Mouse (Mus musculus) kidney, postnatal 0 days (tissue): ENCODE measurements around the gene Sorcs3. TPM values are rescaled to one million over a fixed set of nuclear protein-coding genes. Genes with fewer than 3 reads are reported as not detected.
A peak's percentile ranks its signal among the peaks of the same experiment; 100 is the strongest.

Source experiments
- ATAC-seq: fragments of 200-750 bp; cut with Nextera tagmentation; replicated peaks from 2 replicates; pipeline ENCODE4 v1.8.0; 2017; ENCODE audit warnings: low read depth, moderate number of reproducible peaks, moderate TSS enrichment, moderate library complexity; ENCODE audit not compliant: low FRiP score
- DNase-seq: peaks from one replicate; pipeline ENCODE4 v3.0.0-alpha.2; 2016; ENCODE audit warnings: low spot score
- H3K27ac ChIP-seq: fragments of 300-500 bp; sonication (generic); 2 replicates; pipeline ENCODE4 v1.5.1; 2014; ENCODE audit warnings: mild to moderate bottlenecking
- H3K27me3 ChIP-seq: fragments of 300-500 bp; sonication (generic); 2 replicates; pipeline ENCODE4 v1.6.1; 2014; ENCODE audit warnings: low read length, mixed read lengths; ENCODE audit not compliant: insufficient read depth
- H3K36me3 ChIP-seq: fragments of 300-500 bp; sonication (generic); 2 replicates; pipeline ENCODE4 v1.6.1; 2014; ENCODE audit warnings: low read length, mixed read lengths; ENCODE audit not compliant: insufficient read depth
- H3K4me1 ChIP-seq: fragments of 300-500 bp; sonication (generic); replicated peaks from 2 replicates; pipeline ENCODE4 v1.6.1; 2014; ENCODE audit warnings: antibody characterized with exemption, low read length, mixed read lengths; ENCODE audit not compliant: insufficient read depth
- H3K4me2 ChIP-seq: fragments of 300-500 bp; sonication (generic); 2 replicates; pipeline ENCODE4 v1.6.1; 2014; ENCODE audit warnings: mild to moderate bottlenecking, low read length, moderate library complexity, mixed read lengths
- H3K4me3 ChIP-seq: fragments of 300-500 bp; sonication (generic); replicated peaks from 2 replicates; pipeline ENCODE4 v1.5.1; 2014; ENCODE audit warnings: low read depth, low read length
- H3K9ac ChIP-seq: fragments of 300-500 bp; sonication (generic); 2 replicates; pipeline ENCODE4 v1.6.1; 2014; ENCODE audit warnings: low read depth, low read length
- H3K9me3 ChIP-seq: fragments of 300-500 bp; sonication (generic); replicated peaks from 2 replicates; pipeline ENCODE4 v1.6.1; 2016; ENCODE audit warnings: low read length, inconsistent platforms, mixed read lengths
- CTCF ChIP-seq: IDR thresholded peaks from 2 replicates; pipeline ENCODE4 v1.5.1; 2016; ENCODE audit warnings: antibody characterized with exemption, low read depth, mild to moderate bottlenecking, moderate library complexity
- WGBS: fragments of 180-500 bp; shearing (Covaris S2); extraction: QIAGEN DNeasy Blood & Tissue Kit; methylation state at CpG from one replicate; pipeline ENCODE4 v1.1.7; 2014; 5-methylcytosine and 5-hydroxymethylcytosine counted together
- polyA plus RNA-seq: library from polyadenylated mRNA; unstranded; fragments of >200 nt; fragmentation: Nextera tagmentation; extraction: Ambion mirVana; gene quantifications from 2 replicates; pipeline ENCODE4 v1.2.1, GENCODE M21; 2015

Gene Sorcs3
- polyA plus RNA-seq, 1 experiment from 2014 or later, result 0.93 TPM

DNA sequence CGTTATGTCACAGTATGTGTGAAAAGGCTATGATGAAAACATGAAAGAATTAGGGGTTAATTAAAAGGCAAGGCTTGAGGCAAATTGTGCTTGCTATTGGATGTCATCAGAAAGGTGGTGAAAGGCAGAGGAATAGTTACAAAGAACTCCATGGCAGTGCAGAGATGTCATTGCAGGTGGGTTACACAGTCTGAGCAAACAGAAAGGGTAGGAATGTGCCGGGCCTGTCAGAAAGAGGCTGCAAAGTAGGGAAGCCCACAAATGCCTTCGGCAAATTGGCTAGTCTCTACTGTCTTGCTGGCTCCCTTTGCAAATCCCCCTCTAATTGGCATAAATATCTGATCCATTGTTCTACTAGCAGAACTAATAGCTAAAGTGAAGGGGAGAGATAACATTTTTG lies 521.2 kb downstream of the Sorcs3 start:
- no peak for DNase-seq
- WGBS, result 79% methylated on average over 3 of the region's 3 CpGs

DNA sequence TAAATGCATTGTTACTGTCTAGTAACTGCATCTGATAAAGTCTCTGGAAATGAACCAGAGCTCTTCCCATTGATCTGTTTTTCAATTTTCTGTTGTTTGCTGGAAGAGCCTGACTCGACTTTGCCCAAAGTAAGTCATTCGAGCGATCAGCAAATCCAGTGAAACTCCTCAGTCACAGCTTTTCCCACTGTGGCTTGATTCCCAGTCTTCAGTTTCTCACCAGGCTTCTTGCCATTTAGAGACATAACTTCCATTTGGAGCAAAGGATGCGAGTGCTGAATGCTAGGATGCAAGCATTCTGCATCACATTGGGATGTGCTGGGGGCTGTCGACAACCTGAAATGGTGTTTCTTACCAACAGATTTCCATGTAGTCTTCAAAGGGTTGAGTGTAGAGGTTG lies 521.8 kb downstream of the Sorcs3 start:
- no peak for ATAC-seq
- no peaks in the 10 kb centered on the region for H3K4me1 ChIP-seq
- WGBS, result 91% methylated on average over 5 of the region's 5 CpGs

More for the DNA sequence above, 521.2 kb downstream of the Sorcs3 start:
- Histone ChIP-seq H3K27me3 (no peaks in the 10 kb centered on the region), H3K9ac (no peak overlapping the region), H3K36me3 (no peaks in the 10 kb centered on the region), H3K9me3 (no peaks in the 10 kb centered on the region), H3K4me2 (no peak overlapping the region), H3K4me1 (no peaks in the 10 kb centered on the region), H3K4me3 (no peak overlapping the region), H3K27ac (no peak overlapping the region)
- TF ChIP-seq CTCF, result no peak
- ATAC-seq, result no peak

DNA sequence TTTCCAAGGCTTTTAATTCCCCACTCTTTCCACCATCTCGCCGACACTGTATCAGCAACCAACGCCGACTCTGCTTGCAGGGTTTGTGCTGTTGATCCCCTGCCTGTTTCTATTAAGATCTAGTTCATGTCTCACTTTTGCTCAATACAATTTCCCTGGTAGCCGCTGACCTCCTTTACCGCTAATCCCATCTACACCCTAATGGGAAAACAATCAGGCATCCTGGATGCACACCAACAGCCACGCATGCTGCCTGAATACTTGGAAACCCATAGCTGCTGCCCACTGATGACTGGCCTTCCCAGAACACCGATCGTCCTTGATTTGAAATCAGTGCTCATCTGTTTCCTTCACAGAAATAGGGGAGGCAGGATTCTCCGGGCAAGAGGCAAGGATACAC lies 525.9 kb downstream of the Sorcs3 start:
- DNase-seq (no peak), ATAC-seq (no peak)
- TF ChIP-seq CTCF, result no peak
- Histone ChIP-seq H3K4me2 (no peak overlapping the region), H3K9ac (no peak overlapping the region), H3K4me3 (no peak overlapping the region), H3K36me3 (no peaks in the 10 kb centered on the region), H3K4me1 (no peaks in the 10 kb centered on the region), H3K9me3 (no peaks in the 10 kb centered on the region), H3K27ac (no peak overlapping the region), H3K27me3 (no peaks in the 10 kb centered on the region)
- 87% methylated on average over 10 of the region's 10 CpGs for WGBS

More for the DNA sequence above, 521.8 kb downstream of the Sorcs3 start:
- no peak for DNase-seq
- H3K4me3 ChIP-seq, result no peak overlapping the region
- H3K27ac ChIP-seq, result no peak overlapping the region
- H3K4me2 ChIP-seq, result no peak overlapping the region
- H3K27me3 ChIP-seq, result no peaks in the 10 kb centered on the region
- no peak overlapping the region for H3K9ac ChIP-seq
- TF ChIP-seq CTCF, result no peak
- H3K9me3 ChIP-seq, result no peaks in the 10 kb centered on the region
- no peaks in the 10 kb centered on the region for H3K36me3 ChIP-seq

DNA sequence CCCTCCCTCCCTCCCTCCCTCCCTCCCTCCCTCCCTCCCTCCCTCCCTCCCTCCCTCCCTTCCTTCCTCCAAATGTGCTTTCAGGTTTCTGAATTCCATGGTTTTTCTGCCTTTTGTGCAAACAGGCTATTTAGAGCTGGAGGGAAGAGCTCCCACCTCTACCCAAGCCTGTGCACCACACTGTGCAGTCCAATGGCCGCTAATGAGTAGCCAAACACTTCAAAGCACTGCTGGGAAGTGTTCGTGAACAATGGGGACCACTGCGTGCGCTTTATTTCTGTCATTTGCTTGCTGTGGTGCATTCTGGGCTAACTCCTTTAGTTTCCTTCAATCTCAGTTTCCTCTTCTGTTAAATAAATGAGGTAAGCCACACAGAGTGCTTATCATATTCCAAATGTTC lies 528.5 kb downstream of the Sorcs3 start:
- no peaks in the 10 kb centered on the region for H3K4me1 ChIP-seq
- ATAC-seq (no peak), DNase-seq (no peak)
- no peak overlapping the region for H3K27ac ChIP-seq
- 75% methylated on average over 4 of the region's 4 CpGs for WGBS
- no peak for TF ChIP-seq CTCF
- H3K4me3 ChIP-seq, result no peak overlapping the region
- no peaks in the 10 kb centered on the region for H3K36me3 ChIP-seq
- H3K4me2 ChIP-seq, result no peak overlapping the region
- H3K9ac ChIP-seq, result no peak overlapping the region
- no peaks in the 10 kb centered on the region for H3K9me3 ChIP-seq
- no peaks in the 10 kb centered on the region for H3K27me3 ChIP-seq

DNA sequence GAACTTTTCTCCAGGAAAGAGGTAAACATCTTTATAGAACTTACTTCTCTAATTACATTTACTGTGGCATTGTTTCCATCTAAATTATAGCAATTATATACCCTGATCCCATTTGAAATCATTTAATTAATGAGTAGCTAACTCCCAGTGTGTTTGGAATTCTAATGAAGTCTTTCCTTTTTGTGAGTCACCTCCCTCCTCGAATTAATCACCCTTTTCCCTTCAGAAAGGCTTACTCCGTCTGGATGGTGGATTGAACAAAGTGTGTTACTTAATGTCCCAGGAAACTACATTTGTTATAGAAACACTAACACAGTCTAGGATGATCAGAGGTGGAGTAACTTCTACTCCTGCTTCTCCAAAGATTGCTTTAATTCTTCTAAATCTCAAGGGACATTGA lies 531.7 kb downstream of the Sorcs3 start:
- Histone ChIP-seq H3K9ac (no peak overlapping the region), H3K4me2 (no peak overlapping the region), H3K27me3 (no peaks in the 10 kb centered on the region), H3K9me3 (no peaks in the 10 kb centered on the region), H3K27ac (no peak overlapping the region), H3K4me1 (no peaks in the 10 kb centered on the region), H3K4me3 (no peak overlapping the region), H3K36me3 (no peaks in the 10 kb centered on the region)
- DNase-seq (peak; percentile 24), ATAC-seq (no peak)
- WGBS, result 33% methylated on average over 2 of the region's 2 CpGs
- TF ChIP-seq CTCF, result no peak

DNA sequence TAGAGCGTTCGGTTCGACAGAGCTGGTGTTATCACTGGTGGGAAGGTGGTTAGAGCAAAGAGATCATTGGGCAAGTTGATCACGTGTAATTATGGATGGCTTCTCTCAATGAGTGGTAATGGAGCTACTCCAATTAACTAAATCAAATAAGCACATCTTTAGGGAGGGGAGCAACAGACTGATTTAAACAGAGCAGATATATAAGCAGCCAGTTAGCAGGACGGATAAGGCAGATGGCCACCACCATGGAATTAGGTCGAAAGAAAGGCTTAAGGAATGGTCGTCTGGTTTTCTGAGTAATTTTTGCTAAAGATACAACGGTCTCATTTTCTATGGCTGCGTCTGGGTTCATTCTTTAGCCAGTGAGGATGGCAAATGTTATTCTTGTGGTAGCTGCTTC lies 549.3 kb downstream of the Sorcs3 start:
- Histone ChIP-seq H3K36me3 (no peaks in the 10 kb centered on the region), H3K4me2 (no peak overlapping the region), H3K9me3 (no peaks in the 10 kb centered on the region), H3K27me3 (no peaks in the 10 kb centered on the region), H3K4me1 (no peaks in the 10 kb centered on the region), H3K4me3 (no peak overlapping the region), H3K27ac (no peak overlapping the region), H3K9ac (no peak overlapping the region)
- DNase-seq (no peak), ATAC-seq (no peak)
- 91% methylated on average over 9 of the region's 9 CpGs for WGBS
- no peak for TF ChIP-seq CTCF

DNA sequence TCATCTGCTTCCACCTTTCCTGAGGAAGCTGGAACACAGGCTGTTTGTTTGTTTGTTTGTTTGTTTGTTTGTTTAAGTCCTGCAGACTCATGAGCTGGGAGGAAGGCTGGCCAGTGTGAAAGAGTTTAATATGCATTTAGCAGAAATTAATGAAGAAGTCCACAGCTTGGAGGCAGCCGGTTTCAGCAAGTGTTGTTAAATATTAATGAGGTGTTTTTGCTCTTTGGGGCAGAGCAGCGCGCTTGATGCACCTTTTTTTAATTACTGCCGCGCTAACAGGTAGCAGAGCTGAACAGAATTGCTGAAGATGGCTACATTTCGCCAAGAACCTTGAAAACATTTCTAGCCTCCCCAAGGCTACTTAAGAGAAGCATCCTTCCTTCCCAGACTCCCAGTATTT lies 551.0 kb downstream of the Sorcs3 start:
- WGBS, result 50% methylated on average over 6 of the region's 6 CpGs
- Histone ChIP-seq H3K27me3 (no peaks in the 10 kb centered on the region), H3K4me3 (no peak overlapping the region), H3K27ac (peak overlapping the region; percentile 31; the same call in 1 of the 2 replicates), H3K4me2 (peak overlapping the region; percentile 35; the same call in 1 of the 2 replicates), H3K4me1 (no peaks in the 10 kb centered on the region), H3K9me3 (no peaks in the 10 kb centered on the region), H3K36me3 (no peaks in the 10 kb centered on the region), H3K9ac (no peak overlapping the region)
- ATAC-seq (no peak), DNase-seq (no peak)
- no peak for TF ChIP-seq CTCF
